Mouse (Mus musculus): Measurements from ENCODE around the gene Gon7. TPM values are rescaled to one million over a fixed set of nuclear protein-coding genes. Genes with fewer than 3 reads are reported as not detected.

Gene Gon7
- polyA plus RNA-seq, 1 experiment from 2014 or later, result 36.3 TPM

- no peak for DNase-seq (ENCODE audit: low spot score)
- H3K9me3 ChIP-seq, result no peaks in the 10 kb centered on the region
- no peak overlapping the region for H3K4me3 ChIP-seq
- H3K27ac ChIP-seq, result no peak overlapping the region
- 73% methylated on average over 20 of the region's 20 CpGs for WGBS
- no peaks in the 10 kb centered on the region for H3K36me3 ChIP-seq
- peaks cover 6% of the 10 kb centered on the region; the same call in 1 of the 2 replicates for H3K4me1 ChIP-seq
- H3K27me3 ChIP-seq (ENCODE audit: insufficient read depth, poor library complexity, severe bottlenecking), result no peaks in the 10 kb centered on the region
Measured at GRCm38 (mm10) chr12:102713153-102713865, 44.3 kb downstream of the Gon7 start.

GRCm38 (mm10) chr12:102710851-102711375, 46.7 kb downstream of the Gon7 start:
- WGBS, result 62% methylated on average over 4 of the region's 4 CpGs
- peaks cover 8% of the 10 kb centered on the region; the same call in 1 of the 2 replicates for H3K4me1 ChIP-seq
- DNase-seq (ENCODE audit: low spot score), result no peak
- peaks cover 9% of the 10 kb centered on the region; the same call in 1 of the 2 replicates for H3K27me3 ChIP-seq (ENCODE audit: insufficient read depth, poor library complexity, severe bottlenecking)
- no peaks in the 10 kb centered on the region for H3K36me3 ChIP-seq
- no peak overlapping the region for H3K4me3 ChIP-seq
- no peaks in the 10 kb centered on the region for H3K9me3 ChIP-seq
- H3K27ac ChIP-seq, result no peak overlapping the region

- Histone ChIP-seq H3K27ac (no peak overlapping the region), H3K36me3 (no peaks in the 10 kb centered on the region), H3K4me3 (no peak overlapping the region), H3K4me1 (peaks cover 14% of the 10 kb centered on the region), H3K27me3 (ENCODE audit: insufficient read depth, poor library complexity, severe bottlenecking) (peaks cover 9% of the 10 kb centered on the region; the same call in 1 of the 2 replicates), H3K9me3 (no peaks in the 10 kb centered on the region)
- 84% methylated on average over 5 of the region's 5 CpGs for WGBS
- no peak for DNase-seq (ENCODE audit: low spot score)
Measured at GRCm38 (mm10) chr12:102709896-102710295, 47.7 kb downstream of the Gon7 start.

- H3K27ac ChIP-seq, result no peak overlapping the region
- WGBS, result 43% methylated on average over 11 of the region's 11 CpGs
- H3K36me3 ChIP-seq, result no peaks in the 10 kb centered on the region
- no peak for DNase-seq (ENCODE audit: low spot score)
- peak overlapping the region; percentile 28; the same call in 1 of the 2 replicates for H3K4me3 ChIP-seq
- peaks cover 17% of the 10 kb centered on the region; the same call in 1 of the 2 replicates for H3K27me3 ChIP-seq (ENCODE audit: insufficient read depth, poor library complexity, severe bottlenecking)
- H3K4me1 ChIP-seq, result peaks cover 27% of the 10 kb centered on the region
- no peaks in the 10 kb centered on the region for H3K9me3 ChIP-seq
Measured at GRCm38 (mm10) chr12:102708220-102708619, 49.4 kb downstream of the Gon7 start.

- WGBS, result 85% methylated on average over 10 of the region's 10 CpGs
- Histone ChIP-seq H3K27ac (no peak overlapping the region), H3K27me3 (ENCODE audit: insufficient read depth, poor library complexity, severe bottlenecking) (peaks cover 17% of the 10 kb centered on the region; the same call in 1 of the 2 replicates), H3K4me3 (no peak overlapping the region), H3K4me1 (peaks cover 39% of the 10 kb centered on the region), H3K36me3 (no peaks in the 10 kb centered on the region), H3K9me3 (no peaks in the 10 kb centered on the region)
- no peak for DNase-seq (ENCODE audit: low spot score)
Measured at GRCm38 (mm10) chr12:102706833-102707463, 50.7 kb downstream of the Gon7 start.

GRCm38 (mm10) chr12:102705906-102706640, 51.5 kb downstream of the Gon7 start:
- no peak overlapping the region for H3K4me3 ChIP-seq
- peaks cover 17% of the 10 kb centered on the region; the same call in 1 of the 2 replicates for H3K27me3 ChIP-seq (ENCODE audit: insufficient read depth, poor library complexity, severe bottlenecking)
- H3K27ac ChIP-seq, result no peak overlapping the region
- no peak for DNase-seq (ENCODE audit: low spot score)
- peaks cover 39% of the 10 kb centered on the region for H3K4me1 ChIP-seq
- H3K9me3 ChIP-seq, result no peaks in the 10 kb centered on the region
- WGBS, result 64% methylated on average over 6 of the region's 6 CpGs
- H3K36me3 ChIP-seq, result no peaks in the 10 kb centered on the region

GRCm38 (mm10) chr12:102705216-102705871, 52.3 kb downstream of the Gon7 start:
- peak overlapping the region; percentile 82 for H3K4me3 ChIP-seq
- peaks cover 17% of the 10 kb centered on the region; the same call in 1 of the 2 replicates for H3K27me3 ChIP-seq (ENCODE audit: insufficient read depth, poor library complexity, severe bottlenecking)
- no peaks in the 10 kb centered on the region for H3K9me3 ChIP-seq
- H3K27ac ChIP-seq, result peak overlapping the region; percentile 94
- H3K4me1 ChIP-seq, result peaks cover 39% of the 10 kb centered on the region
- DNase-seq (ENCODE audit: low spot score), result peak; percentile 91
- WGBS, result 2% methylated on average over 45 of the region's 45 CpGs
- H3K36me3 ChIP-seq, result no peaks in the 10 kb centered on the region

GRCm38 (mm10) chr12:102704457-102705198, 53.0 kb downstream of the Gon7 start, which contains the start of gene Itpk1:
Gene Itpk1, minus strand, starts transcription at chr12:102704930.
- WGBS, result 5% methylated on average over 105 of the region's 105 CpGs
- H3K9me3 ChIP-seq, result no peaks in the 10 kb centered on the region
- H3K4me1 ChIP-seq, result peaks cover 39% of the 10 kb centered on the region
- H3K27ac ChIP-seq, result peak within 1 kb of the TSS; percentile 94
- no peak for DNase-seq (ENCODE audit: low spot score)
- H3K36me3 ChIP-seq, result no peaks in the 10 kb centered on the region
- H3K27me3 ChIP-seq (ENCODE audit: insufficient read depth, poor library complexity, severe bottlenecking), result peaks cover 17% of the 10 kb centered on the region; the same call in 1 of the 2 replicates
- H3K4me3 ChIP-seq, result peak within 1 kb of the TSS; percentile 82

GRCm38 (mm10) chr12:102703921-102704408, 53.6 kb downstream of the Gon7 start:
- 9% methylated on average over 17 of the region's 17 CpGs for WGBS
- Histone ChIP-seq H3K9me3 (no peaks in the 10 kb centered on the region), H3K4me3 (peak overlapping the region; percentile 82), H3K27ac (peak overlapping the region; percentile 70; the same call in 1 of the 2 replicates), H3K27me3 (ENCODE audit: insufficient read depth, poor library complexity, severe bottlenecking) (peaks cover 17% of the 10 kb centered on the region; the same call in 1 of the 2 replicates), H3K4me1 (peaks cover 39% of the 10 kb centered on the region), H3K36me3 (no peaks in the 10 kb centered on the region)
- no peak for DNase-seq (ENCODE audit: low spot score)

- Histone ChIP-seq H3K4me1 (peaks cover 45% of the 10 kb centered on the region), H3K4me3 (0 out of 2 replicates have a peak overlapping the region, but pooled peaks have one; percentile 19)
- 52% methylated on average over 6 of the region's 6 CpGs for WGBS
Measured at GRCm38 (mm10) chr12:102703441-102703840, 54.2 kb downstream of the Gon7 start.

More at GRCm38 (mm10) chr12:102703441-102703840, 54.2 kb downstream of the Gon7 start:
- H3K27ac ChIP-seq, result no peak overlapping the region
- H3K9me3 ChIP-seq, result no peaks in the 10 kb centered on the region
- H3K27me3 ChIP-seq (ENCODE audit: insufficient read depth, poor library complexity, severe bottlenecking), result peaks cover 17% of the 10 kb centered on the region; the same call in 1 of the 2 replicates
- H3K36me3 ChIP-seq, result no peaks in the 10 kb centered on the region
- no peak for DNase-seq (ENCODE audit: low spot score)
